Comparison of ENCODE assay signal across 8 mouse cellular contexts in genomic region chr3:105717856-105718555, GRCm38 (mm10). TPM values are rescaled to one million over a fixed set of nuclear protein-coding genes. Genes with fewer than 3 reads are reported as not detected.
DNase-seq lines count a peak whose midpoint lies in the region; ATAC-seq and TF ChIP-seq lines count a peak whose summit lies in the region.

No protein-coding gene starts in this region.

- peak; percentile 67 for ATAC-seq in forebrain, embryonic 13.5 days
- peak; percentile 68 for ATAC-seq in midbrain, embryonic 12.5 days (ENCODE audit: low FRiP score, low read depth)
- ATAC-seq in lung, postnatal 0 days: no peak

- 58% methylated on average over 11 of the region's 11 CpGs for WGBS in heart, embryonic 10.5 days
- WGBS in forebrain, embryonic 13.5 days: 57% methylated on average over 11 of the region's 11 CpGs
- WGBS in midbrain, embryonic 12.5 days: 63% methylated on average over 11 of the region's 11 CpGs
- WGBS in lung, postnatal 0 days: 69% methylated on average over 11 of the region's 11 CpGs

- H3K4me1 ChIP-seq in heart, embryonic 10.5 days: peaks cover 51% of the 10 kb centered on the region
- peaks cover 23% of the 10 kb centered on the region for H3K4me1 ChIP-seq in forebrain, embryonic 13.5 days
- peaks cover 18% of the 10 kb centered on the region for H3K4me1 ChIP-seq in midbrain, embryonic 12.5 days
- no peaks in the 10 kb centered on the region for H3K4me1 ChIP-seq in lung, postnatal 0 days (ENCODE audit: insufficient read depth, low read depth, low read length)

- peaks cover 9% of the 10 kb centered on the region; the same call in 1 of the 2 replicates for H3K36me3 ChIP-seq in heart, embryonic 10.5 days
- H3K36me3 ChIP-seq in forebrain, embryonic 13.5 days (ENCODE audit: poor library complexity, severe bottlenecking): 0 out of 2 replicates have a peak, but pooled peaks cover 6% of the 10 kb centered on the region
- H3K36me3 ChIP-seq in midbrain, embryonic 12.5 days: no peaks in the 10 kb centered on the region
- no peaks in the 10 kb centered on the region for H3K36me3 ChIP-seq in lung, postnatal 0 days (ENCODE audit: insufficient read depth, low read length)

- no peaks in the 10 kb centered on the region for H3K27me3 ChIP-seq in heart, embryonic 10.5 days (ENCODE audit: insufficient read depth, poor library complexity, severe bottlenecking)
- H3K27me3 ChIP-seq in forebrain, embryonic 13.5 days: no peaks in the 10 kb centered on the region
- H3K27me3 ChIP-seq in midbrain, embryonic 12.5 days: no peaks in the 10 kb centered on the region
- no peaks in the 10 kb centered on the region for H3K27me3 ChIP-seq in lung, postnatal 0 days (replicated peaks; ENCODE audit: insufficient read depth, low read length)

- no peak overlapping the region for H3K4me2 ChIP-seq in forebrain, embryonic 13.5 days
- no peak overlapping the region for H3K4me2 ChIP-seq in midbrain, embryonic 12.5 days (replicated peaks)
- no peak overlapping the region for H3K4me2 ChIP-seq in lung, postnatal 0 days (replicated peaks; ENCODE audit: low read depth, low read length)

- no peak for TF ChIP-seq CTCF in lung, postnatal 0 days (IDR thresholded peaks at IDR 0.05)

- no peak for TF ChIP-seq EP300 in lung, postnatal 0 days (IDR thresholded peaks at IDR 0.05)

- H3K9me3 ChIP-seq in heart, embryonic 10.5 days: no peaks in the 10 kb centered on the region
- no peaks in the 10 kb centered on the region for H3K9me3 ChIP-seq in forebrain, embryonic 13.5 days (replicated peaks)
- no peaks in the 10 kb centered on the region for H3K9me3 ChIP-seq in midbrain, embryonic 12.5 days
- no peaks in the 10 kb centered on the region for H3K9me3 ChIP-seq in lung, postnatal 0 days (ENCODE audit: low read length)

- no peak for DNase-seq in heart, embryonic 10.5 days (ENCODE audit: low spot score)
- DNase-seq in heart, postnatal 25 days (ENCODE audit: low spot score): no peak
- peak; percentile 49 to 60 for DNase-seq in cerebellum, postnatal 10 days
- DNase-seq in testis, postnatal 10 days (ENCODE audit: low spot score): no peak
- DNase-seq in lung, postnatal 0 days (ENCODE audit: low spot score): no peak
- no peak for DNase-seq in layer of hippocampus, postnatal 36 days

- H3K9ac ChIP-seq in forebrain, embryonic 13.5 days: no peak overlapping the region
- H3K9ac ChIP-seq in midbrain, embryonic 12.5 days (replicated peaks): no peak overlapping the region
- H3K9ac ChIP-seq in lung, postnatal 0 days (replicated peaks; ENCODE audit: low read depth): no peak overlapping the region

- intact Hi-C loops in heart, postnatal 25 days (cut with DNase I): no loop called here

- H3K27ac ChIP-seq in heart, embryonic 10.5 days: peak overlapping the region; percentile 59; the same call in 1 of the 2 replicates
- H3K27ac ChIP-seq in forebrain, embryonic 13.5 days: no peak overlapping the region
- H3K27ac ChIP-seq in midbrain, embryonic 12.5 days (replicated peaks): no peak overlapping the region
- H3K27ac ChIP-seq in lung, postnatal 0 days (ENCODE audit: low read length): no peak overlapping the region

- no peak overlapping the region for H3K4me3 ChIP-seq in heart, embryonic 10.5 days
- H3K4me3 ChIP-seq in forebrain, embryonic 13.5 days: no peak overlapping the region
- no peak overlapping the region for H3K4me3 ChIP-seq in midbrain, embryonic 12.5 days
- no peak overlapping the region for H3K4me3 ChIP-seq in lung, postnatal 0 days (ENCODE audit: low read depth, low read length)

RNA-seq across cellular contexts. Expression of gene Inka2, which starts 13.6 kb away (rescaled TPM):
- 1.5 and 2.4 TPM in 2 replicates for polyA plus RNA-seq in heart, embryonic 10.5 days (2016; fragmentation: Nextera tagmentation; extraction: Ambion mirVana)
- 10 to 100 TPM; 18.8 to 25.7 TPM for total RNA-seq in heart, postnatal 25 days (2021)
- 2.5 and 3.6 TPM in 2 replicates for polyA plus RNA-seq in forebrain, embryonic 13.5 days (2015; fragmentation: Nextera tagmentation; extraction: Ambion mirVana)
- 1.3 and 1.5 TPM in 2 replicates for polyA plus RNA-seq in midbrain, embryonic 12.5 days (2016; fragmentation: Nextera tagmentation; extraction: Ambion mirVana)
- 2.7 and 3.9 TPM in 2 replicates for polyA plus RNA-seq in lung, postnatal 0 days (2015; fragmentation: Nextera tagmentation; extraction: Ambion mirVana)
- 10 to 100 TPM; 70.4 to 75.5 TPM for total RNA-seq in layer of hippocampus, postnatal 36 days (2021)

RNA-seq across cellular contexts. Expression of gene Ddx20, which starts 30.6 kb away (rescaled TPM):
- polyA plus RNA-seq in heart, embryonic 10.5 days (2016; fragmentation: Nextera tagmentation; extraction: Ambion mirVana): 30.5 and 37.2 TPM in 2 replicates
- total RNA-seq in heart, postnatal 25 days (2021): 10 to 100 TPM in 1 of 2 experiments, 1 to 10 TPM in 1; 9.0 to 10.2 TPM
- polyA plus RNA-seq in forebrain, embryonic 13.5 days (2015; fragmentation: Nextera tagmentation; extraction: Ambion mirVana): 36.2 and 38.3 TPM in 2 replicates
- polyA plus RNA-seq in midbrain, embryonic 12.5 days (2016; fragmentation: Nextera tagmentation; extraction: Ambion mirVana): 39.7 and 42.4 TPM in 2 replicates
- polyA plus RNA-seq in lung, postnatal 0 days (2015; fragmentation: Nextera tagmentation; extraction: Ambion mirVana): 15.0 and 16.2 TPM in 2 replicates
- 10 to 100 TPM; 11.1 to 11.9 TPM for total RNA-seq in layer of hippocampus, postnatal 36 days (2021)

Comparison
In these comparisons a context has a peak if more than half of its experiments do, and no peak if none do; other contexts are left out.
1. DNase-seq: peak in cerebellum, postnatal 10 days (2 of 2); none in heart, embryonic 10.5 days (single experiment), heart, postnatal 25 days (single experiment), testis, postnatal 10 days (single experiment), lung, postnatal 0 days (single experiment) and layer of hippocampus, postnatal 36 days (0 of 2).